Mouse (Mus musculus): ENCODE data around the gene Olfr695. TPM values are rescaled to one million over a fixed set of nuclear protein-coding genes. Genes with fewer than 3 reads are reported as not detected.
"Not testable (repeated sequence)": the region's sequence is repeated elsewhere in the genome, so short reads cannot be mapped to it uniquely, and the experiment has no call there.

Olfr695 gene
- not detected for polyA plus RNA-seq (2012; fragmentation: generic; extraction: Trizol)
- long read RNA-seq, experiment 1 = 0 reads
- long read RNA-seq, experiment 2 = 0 reads

DNA sequence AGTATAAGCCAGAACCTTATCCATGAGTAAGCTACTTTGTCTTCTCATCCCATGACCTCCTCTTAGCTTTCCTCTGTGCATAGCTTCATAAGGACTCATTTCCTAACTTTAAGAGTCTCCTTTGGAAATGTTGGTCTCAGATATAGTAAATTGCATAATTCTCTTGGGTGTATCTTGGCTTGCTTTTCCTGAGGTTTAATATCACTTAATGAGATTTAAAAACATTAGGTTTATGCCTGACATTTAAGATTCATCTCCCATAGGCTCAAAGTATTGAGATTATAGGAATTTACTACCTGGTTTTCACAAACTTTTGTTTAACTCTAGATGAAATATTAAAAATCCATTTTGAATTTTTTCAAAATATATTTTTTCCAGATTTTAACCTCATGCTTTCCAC lies at the start of gene Olfr695:
Gene Olfr695, minus strand, starts transcription at position 101 of the 400 bp plus-strand sequence.
- Histone ChIP-seq H3ac (ENCODE audit: control insufficient read depth, insufficient read length, low read depth) (no peak within 1 kb of the TSS), H3K27me3 (ENCODE audit: control insufficient read depth, insufficient read depth, insufficient read length) (no peaks in the 10 kb centered on the region), H3K79me2 (ENCODE audit: control insufficient read depth, insufficient read depth) (no peaks in the 10 kb centered on the region), H3K4me3 (ENCODE audit: insufficient read depth, poor library complexity, severe bottlenecking) (no peak within 1 kb of the TSS), H3K79me3 (ENCODE audit: low read depth) (no peaks in the 10 kb centered on the region), H3K36me3 (ENCODE audit: control insufficient read depth, insufficient read depth) (no peaks in the 10 kb centered on the region)
- TF ChIP-seq MAX (IDR thresholded peaks at IDR 0.05) = no peak
- no peak for TF ChIP-seq MYOG (IDR thresholded peaks at IDR 0.05; ENCODE audit: control insufficient read depth, extremely low read depth, insufficient read length)
- TF ChIP-seq CTCF (IDR thresholded peaks at IDR 0.05; ENCODE audit: control insufficient read depth, insufficient read depth, insufficient read length) = no peak
- no peak for TF ChIP-seq CEBPB (IDR thresholded peaks at IDR 0.05; ENCODE audit: low read depth)
- TF ChIP-seq USF1 (IDR thresholded peaks at IDR 0.05; ENCODE audit: low read depth) = no peak
- TF ChIP-seq FOSL1 (IDR thresholded peaks at IDR 0.05; ENCODE audit: insufficient read depth, low read length, poor library complexity, severe bottlenecking) = no peak
- TF ChIP-seq MYOD1 (IDR thresholded peaks at IDR 0.05; ENCODE audit: control insufficient read depth, insufficient read length, low read depth) = no peak

DNA sequence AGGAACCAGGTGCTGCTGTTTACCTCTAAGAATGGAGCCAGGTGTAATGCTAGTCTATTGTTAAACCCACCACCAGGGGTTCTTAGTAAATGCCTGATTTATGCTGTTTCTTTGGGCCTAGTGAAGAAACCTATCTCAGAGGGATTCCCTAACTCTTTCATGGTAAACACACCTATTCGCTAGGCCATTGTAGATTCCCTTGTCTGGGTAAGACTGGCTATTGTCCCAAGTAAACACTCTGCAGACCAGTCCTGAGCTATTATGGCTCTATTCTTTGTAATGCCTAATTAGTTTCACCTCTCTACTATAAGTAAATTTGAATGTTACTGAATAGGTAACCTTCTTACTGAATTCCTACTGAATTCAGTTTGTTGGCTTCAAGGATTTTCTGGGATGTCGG lies 44.8 kb upstream of the Olfr695 start:
- not testable (repeated sequence) for H3K79me2 ChIP-seq (ENCODE audit: control insufficient read depth, insufficient read depth); H3K27me3 ChIP-seq (ENCODE audit: control insufficient read depth, insufficient read depth, insufficient read length); H3ac ChIP-seq (ENCODE audit: control insufficient read depth, insufficient read length, low read depth); H3K79me3 ChIP-seq (ENCODE audit: low read depth); H3K36me3 ChIP-seq (ENCODE audit: control insufficient read depth, insufficient read depth); H3K4me3 ChIP-seq (ENCODE audit: insufficient read depth, poor library complexity, severe bottlenecking)

DNA sequence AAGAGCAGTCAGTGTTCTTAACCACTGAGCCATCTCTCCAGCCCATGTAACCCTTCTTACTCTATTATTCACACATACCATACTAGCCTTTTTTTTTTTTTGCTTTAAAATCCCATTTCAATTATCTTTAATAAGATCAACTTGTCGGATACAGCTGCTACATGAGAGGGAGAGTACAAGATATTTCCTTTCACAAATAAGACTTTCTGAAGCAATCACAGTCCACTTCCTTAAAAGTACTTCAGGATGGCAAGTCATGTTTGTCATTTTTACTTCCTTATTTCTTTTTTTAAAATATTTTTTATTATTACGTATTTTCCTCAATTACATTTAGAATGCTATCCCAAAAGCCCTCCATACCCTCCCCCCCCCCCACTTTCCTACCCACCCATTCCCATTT lies 42.6 kb upstream of the Olfr695 start:
- TF ChIP-seq MYOG (IDR thresholded peaks at IDR 0.05; ENCODE audit: control insufficient read depth, extremely low read depth, insufficient read length) = no peak
- no peak for TF ChIP-seq MAX (IDR thresholded peaks at IDR 0.05)
- TF ChIP-seq FOSL1 (IDR thresholded peaks at IDR 0.05; ENCODE audit: insufficient read depth, low read length, poor library complexity, severe bottlenecking) = no peak
- TF ChIP-seq MYOD1 (IDR thresholded peaks at IDR 0.05; ENCODE audit: control insufficient read depth, insufficient read length, low read depth) = no peak
- no peak for TF ChIP-seq CEBPB (IDR thresholded peaks at IDR 0.05; ENCODE audit: low read depth)
- no peak for TF ChIP-seq USF1 (IDR thresholded peaks at IDR 0.05; ENCODE audit: low read depth)
- no peak for TF ChIP-seq CTCF (IDR thresholded peaks at IDR 0.05; ENCODE audit: control insufficient read depth, insufficient read depth, insufficient read length)
- Histone ChIP-seq H3K27me3 (ENCODE audit: control insufficient read depth, insufficient read depth, insufficient read length) (no peaks in the 10 kb centered on the region), H3K4me3 (ENCODE audit: insufficient read depth, poor library complexity, severe bottlenecking) (no peak overlapping the region), H3ac (ENCODE audit: control insufficient read depth, insufficient read length, low read depth) (no peak overlapping the region), H3K79me2 (ENCODE audit: control insufficient read depth, insufficient read depth) (no peaks in the 10 kb centered on the region), H3K36me3 (ENCODE audit: control insufficient read depth, insufficient read depth) (no peaks in the 10 kb centered on the region), H3K79me3 (ENCODE audit: low read depth) (no peaks in the 10 kb centered on the region)

DNA sequence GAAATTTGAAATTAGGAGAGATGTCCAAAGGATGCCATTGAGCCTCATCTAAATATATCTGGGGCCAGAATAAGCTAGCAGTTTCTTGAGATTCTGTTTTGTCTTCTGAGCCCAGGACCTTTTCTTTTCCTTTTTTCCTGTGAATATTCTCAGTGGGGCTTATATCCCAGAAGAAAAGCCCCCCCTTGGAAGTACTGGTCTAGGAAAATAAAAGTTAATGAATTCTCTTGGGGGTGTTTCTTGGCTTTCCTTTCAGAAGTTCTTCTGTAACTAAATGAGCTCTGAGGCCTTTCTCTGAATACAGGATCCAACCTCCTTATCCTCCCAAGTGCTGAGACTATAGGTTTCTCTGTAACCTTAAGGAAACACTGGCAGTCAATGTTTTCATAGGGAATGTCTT lies 39.1 kb upstream of the Olfr695 start, which contains the start of gene Olfr698:
Gene Olfr698, minus strand, starts transcription at position 101 of the 400 bp plus-strand sequence.
- Histone ChIP-seq H3K79me2 (ENCODE audit: control insufficient read depth, insufficient read depth) (no peaks in the 10 kb centered on the region), H3K4me3 (ENCODE audit: insufficient read depth, poor library complexity, severe bottlenecking) (no peak within 1 kb of the TSS), H3K27me3 (ENCODE audit: control insufficient read depth, insufficient read depth, insufficient read length) (no peaks in the 10 kb centered on the region), H3K36me3 (ENCODE audit: control insufficient read depth, insufficient read depth) (no peaks in the 10 kb centered on the region), H3ac (ENCODE audit: control insufficient read depth, insufficient read length, low read depth) (no peak within 1 kb of the TSS), H3K79me3 (ENCODE audit: low read depth) (no peaks in the 10 kb centered on the region)
- TF ChIP-seq FOSL1 (IDR thresholded peaks at IDR 0.05; ENCODE audit: insufficient read depth, low read length, poor library complexity, severe bottlenecking) = no peak
- TF ChIP-seq MAX (IDR thresholded peaks at IDR 0.05) = no peak
- TF ChIP-seq MYOG (IDR thresholded peaks at IDR 0.05; ENCODE audit: control insufficient read depth, extremely low read depth, insufficient read length) = no peak
- no peak for TF ChIP-seq CTCF (IDR thresholded peaks at IDR 0.05; ENCODE audit: control insufficient read depth, insufficient read depth, insufficient read length)
- TF ChIP-seq MYOD1 (IDR thresholded peaks at IDR 0.05; ENCODE audit: control insufficient read depth, insufficient read length, low read depth) = no peak
- TF ChIP-seq USF1 (IDR thresholded peaks at IDR 0.05; ENCODE audit: low read depth) = no peak
- TF ChIP-seq CEBPB (IDR thresholded peaks at IDR 0.05; ENCODE audit: low read depth) = no peak

DNA sequence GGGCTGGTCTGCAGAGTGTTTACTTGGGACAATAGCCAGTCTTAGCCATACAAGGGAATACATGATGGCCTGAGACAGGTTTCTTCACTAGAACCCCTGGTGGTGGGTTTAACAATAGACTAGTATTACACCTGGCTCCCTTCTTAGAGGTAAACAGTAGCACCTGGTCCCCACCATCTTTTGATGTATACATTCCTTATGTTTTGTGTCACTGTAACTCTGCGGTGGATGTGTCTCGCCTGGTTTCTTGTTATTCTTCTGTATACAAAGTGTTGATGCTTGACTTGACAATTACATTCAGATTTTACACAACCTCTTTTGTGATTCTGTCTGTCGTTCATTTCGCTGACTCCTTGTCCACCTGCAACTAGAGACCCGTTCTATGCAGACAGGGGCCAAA lies 29.6 kb upstream of the Olfr695 start:
- TF ChIP-seq MYOD1 (IDR thresholded peaks at IDR 0.05; ENCODE audit: control insufficient read depth, insufficient read length, low read depth) (no peak), USF1 (IDR thresholded peaks at IDR 0.05; ENCODE audit: low read depth) (no peak), CEBPB (IDR thresholded peaks at IDR 0.05; ENCODE audit: low read depth) (no peak), CTCF (IDR thresholded peaks at IDR 0.05; ENCODE audit: control insufficient read depth, insufficient read depth, insufficient read length) (no peak), FOSL1 (IDR thresholded peaks at IDR 0.05; ENCODE audit: insufficient read depth, low read length, poor library complexity, severe bottlenecking) (no peak), MYOG (IDR thresholded peaks at IDR 0.05; ENCODE audit: control insufficient read depth, extremely low read depth, insufficient read length) (no peak), MAX (IDR thresholded peaks at IDR 0.05) (no peak)
- H3K4me3 ChIP-seq (ENCODE audit: insufficient read depth, poor library complexity, severe bottlenecking) = no peak overlapping the region

DNA sequence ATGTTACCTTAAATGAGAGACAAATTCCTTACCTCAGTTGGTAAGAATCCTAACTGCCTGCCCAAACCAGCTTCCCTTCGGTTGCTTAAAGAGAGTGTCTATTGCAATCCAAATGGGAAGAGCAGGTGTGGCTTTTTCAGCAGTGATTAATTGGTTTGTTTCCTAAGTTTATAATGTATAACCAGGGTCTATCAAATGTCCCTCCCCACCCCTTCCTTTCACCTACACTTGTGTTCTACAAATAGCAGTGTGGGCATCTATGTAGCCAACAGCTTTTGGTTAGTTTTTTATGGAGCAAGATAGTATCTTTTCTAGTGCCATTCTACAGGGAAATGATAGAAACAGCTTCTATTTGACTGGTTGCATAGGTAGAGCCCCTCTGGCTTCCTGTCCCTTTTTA lies 26.1 kb upstream of the Olfr695 start, which contains the start of gene Olfr697:
Gene Olfr697, minus strand, starts transcription at position 101 of the 400 bp plus-strand sequence.
- Histone ChIP-seq H3K27me3 (ENCODE audit: control insufficient read depth, insufficient read depth, insufficient read length) (no peaks in the 10 kb centered on the region), H3K79me3 (ENCODE audit: low read depth) (no peaks in the 10 kb centered on the region), H3K79me2 (ENCODE audit: control insufficient read depth, insufficient read depth) (no peaks in the 10 kb centered on the region), H3ac (ENCODE audit: control insufficient read depth, insufficient read length, low read depth) (no peak within 1 kb of the TSS), H3K36me3 (ENCODE audit: control insufficient read depth, insufficient read depth) (no peaks in the 10 kb centered on the region), H3K4me3 (ENCODE audit: insufficient read depth, poor library complexity, severe bottlenecking) (no peak within 1 kb of the TSS)
- TF ChIP-seq MAX (IDR thresholded peaks at IDR 0.05) = no peak
- TF ChIP-seq MYOG (IDR thresholded peaks at IDR 0.05; ENCODE audit: control insufficient read depth, extremely low read depth, insufficient read length) = no peak
- no peak for TF ChIP-seq MYOD1 (IDR thresholded peaks at IDR 0.05; ENCODE audit: control insufficient read depth, insufficient read length, low read depth)
- TF ChIP-seq CTCF (IDR thresholded peaks at IDR 0.05; ENCODE audit: control insufficient read depth, insufficient read depth, insufficient read length) = no peak
- no peak for TF ChIP-seq FOSL1 (IDR thresholded peaks at IDR 0.05; ENCODE audit: insufficient read depth, low read length, poor library complexity, severe bottlenecking)
- TF ChIP-seq CEBPB (IDR thresholded peaks at IDR 0.05; ENCODE audit: low read depth) = no peak
- TF ChIP-seq USF1 (IDR thresholded peaks at IDR 0.05; ENCODE audit: low read depth) = no peak

More for the DNA sequence above, 29.6 kb upstream of the Olfr695 start:
- H3K27me3 ChIP-seq (ENCODE audit: control insufficient read depth, insufficient read depth, insufficient read length) = no peaks in the 10 kb centered on the region
- H3K79me3 ChIP-seq (ENCODE audit: low read depth) = no peaks in the 10 kb centered on the region
- no peaks in the 10 kb centered on the region for H3K36me3 ChIP-seq (ENCODE audit: control insufficient read depth, insufficient read depth)
- no peak overlapping the region for H3ac ChIP-seq (ENCODE audit: control insufficient read depth, insufficient read length, low read depth)
- no peaks in the 10 kb centered on the region for H3K79me2 ChIP-seq (ENCODE audit: control insufficient read depth, insufficient read depth)

All from C2C12 (cell line).